Mouse (Mus musculus) urinary bladder, postnatal 14 days (tissue): ENCODE results near the gene Adamts1.
A peak's percentile ranks its signal among the peaks of the same experiment; 100 is the strongest.

Experiments
- DNase-seq: peaks from one replicate; pipeline ENCODE4 v3.0.0; 2021; ENCODE audit warnings: low spot score

Adamts1 gene

DNA sequence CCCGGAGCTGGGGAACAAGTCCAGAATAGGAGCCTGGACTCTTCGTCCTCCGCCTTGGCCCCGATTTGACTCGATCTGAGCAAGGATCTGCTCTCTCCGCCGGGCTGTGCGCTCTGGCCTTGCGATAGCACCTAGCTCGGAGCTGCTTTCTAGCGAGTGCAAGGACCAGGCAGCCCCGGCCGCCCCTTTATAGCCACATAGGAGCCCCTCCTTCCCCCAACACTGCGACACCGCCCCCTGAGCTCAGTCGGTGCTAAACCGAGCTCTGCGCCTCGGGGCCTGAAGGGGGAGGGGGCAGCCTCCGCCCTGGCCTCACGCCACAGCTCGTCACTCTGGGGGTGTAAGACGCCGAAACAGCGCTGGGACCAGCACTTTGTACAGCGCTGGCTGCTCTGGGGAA, at the start of gene Adamts1:
TSS of gene Adamts1 (minus strand) at position 160 of the 400 bp plus-strand sequence.
- DNase-seq: peak; percentile 89

DNA sequence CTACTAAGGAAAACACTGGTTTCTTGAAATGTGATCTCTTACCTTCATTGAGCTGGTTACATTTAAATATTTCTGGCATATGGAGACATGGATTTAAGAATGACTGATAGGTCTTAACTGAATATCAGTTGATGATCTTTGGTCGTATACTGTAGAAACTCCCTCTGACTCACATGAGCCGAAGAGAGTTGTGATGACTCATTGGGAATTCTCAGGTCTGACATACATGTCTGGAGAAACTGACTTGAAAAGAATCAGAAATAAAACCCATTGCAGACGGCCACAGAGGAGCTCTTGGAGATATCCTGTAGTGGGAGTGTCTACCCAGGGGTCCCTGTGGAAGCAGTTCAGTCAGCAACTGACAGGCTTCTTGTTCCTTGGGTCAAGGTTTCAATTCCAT, 24.2 kb upstream of the Adamts1 start:
- no peak for DNase-seq

DNA sequence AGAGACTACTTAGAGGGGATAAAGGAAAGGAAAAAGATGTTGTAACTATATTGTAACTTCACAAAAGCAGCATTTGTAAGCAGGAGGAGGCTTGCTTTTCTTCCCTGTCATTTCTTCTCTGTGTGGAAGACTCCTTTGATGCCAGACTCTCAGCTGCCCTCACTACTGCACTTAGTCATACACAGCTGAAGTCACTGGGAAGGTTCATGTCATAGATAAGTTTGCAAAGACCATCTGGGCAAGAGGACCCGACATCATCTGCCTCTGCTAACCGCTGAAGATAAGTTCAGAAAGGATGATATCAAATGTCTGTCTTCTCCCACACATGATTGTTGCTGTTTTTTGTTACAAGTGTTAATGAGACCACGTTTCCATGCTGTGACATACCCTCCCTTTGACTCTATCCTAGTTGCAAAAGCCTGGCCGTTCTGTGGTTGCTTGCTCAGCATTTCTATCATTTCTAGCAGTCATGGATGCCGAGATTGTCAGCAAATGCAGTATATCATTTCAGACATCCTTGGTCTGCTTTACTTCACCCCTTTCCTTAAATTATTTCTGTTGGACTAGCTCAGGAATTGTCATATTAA, 19.5 kb upstream of the Adamts1 start:
- no peak for DNase-seq

DNA sequence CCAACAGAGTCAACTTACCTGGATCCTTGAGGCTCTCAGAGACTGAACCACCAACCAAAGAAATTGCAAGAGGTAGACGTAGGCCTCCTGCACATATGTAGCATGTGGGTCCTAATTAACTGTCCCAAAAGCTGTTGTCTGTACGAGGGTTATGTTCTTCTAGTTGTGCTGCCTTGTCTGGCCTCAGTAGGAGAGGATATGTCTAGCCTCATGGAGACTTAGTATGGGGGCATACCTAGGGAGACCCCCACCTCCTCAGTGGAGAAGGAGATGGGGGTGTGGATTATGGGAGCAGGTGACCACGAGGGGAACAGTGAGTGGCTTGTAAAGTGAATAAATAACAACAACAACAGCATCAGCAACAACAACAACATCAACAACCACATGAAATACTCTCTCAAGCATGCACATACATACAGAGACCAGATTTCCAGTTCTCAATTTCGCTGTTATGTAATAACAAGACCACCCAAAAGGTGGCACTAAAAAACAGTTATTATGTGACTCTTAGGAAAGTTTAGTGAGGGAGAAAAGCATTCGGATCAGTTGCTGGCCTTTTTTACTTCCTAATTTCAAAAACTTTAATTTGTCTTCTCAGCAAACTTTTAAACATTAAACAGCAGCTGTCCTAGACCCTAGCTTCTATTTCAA, 17.0 kb upstream of the Adamts1 start:
- no peak for DNase-seq

DNA sequence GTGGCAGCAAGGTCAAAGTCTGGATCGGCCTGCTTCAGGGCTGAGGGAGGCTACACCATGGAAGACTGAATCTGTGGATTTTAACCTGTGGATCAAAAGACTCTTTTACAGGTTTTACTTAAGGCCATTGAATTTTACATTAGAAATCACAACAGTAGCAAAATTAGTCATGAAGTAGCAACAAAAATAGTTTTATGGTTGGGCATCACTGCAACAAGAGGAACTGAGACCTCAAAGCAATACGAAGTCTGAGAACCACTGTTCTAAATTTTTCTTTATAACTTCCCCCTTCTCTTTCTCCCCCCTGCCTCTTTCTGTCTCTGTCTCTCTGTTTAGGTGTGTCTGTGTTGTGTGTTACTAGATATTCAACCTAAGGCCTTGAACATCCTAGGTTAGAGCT, 11.2 kb upstream of the Adamts1 start:
- no peak for DNase-seq

DNA sequence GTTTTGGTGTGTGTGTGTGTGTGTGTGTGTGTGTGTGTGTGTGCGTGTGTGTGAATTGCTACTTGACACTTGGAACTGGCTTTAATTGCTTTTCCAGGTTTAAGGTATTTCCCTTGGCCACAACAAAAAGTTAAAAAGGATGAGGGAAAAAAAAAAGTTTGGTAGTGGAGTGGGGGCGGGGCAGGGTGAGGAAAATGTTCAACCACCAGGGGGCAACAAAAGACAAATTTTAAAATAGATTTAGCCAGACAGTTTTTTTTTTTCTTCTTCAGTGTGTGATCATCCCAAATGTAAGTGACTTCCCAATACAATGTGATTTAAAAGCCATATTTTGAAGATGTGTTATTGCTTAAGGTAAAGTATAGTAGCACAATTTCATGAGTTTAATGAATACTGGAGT, 4.7 kb upstream of the Adamts1 start:
- DNase-seq: peak; percentile 60

DNA sequence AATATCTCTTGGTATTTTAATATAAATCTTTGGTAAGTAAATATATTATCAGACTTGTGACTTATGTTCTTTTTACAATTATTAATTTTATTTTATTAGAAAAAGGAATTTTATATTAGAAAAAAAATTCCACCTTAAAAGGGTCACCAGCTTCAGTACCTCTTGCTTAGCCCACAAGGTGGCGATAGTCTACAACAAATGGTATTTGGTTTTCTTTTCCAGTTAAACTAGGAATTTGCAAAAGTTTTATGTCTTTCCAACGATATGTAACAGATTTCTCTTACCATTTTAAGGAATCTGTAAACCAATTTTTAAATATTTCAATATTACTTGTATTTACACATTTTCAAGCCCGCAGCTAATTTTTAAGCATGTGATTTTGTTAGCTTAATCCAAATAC, 4.2 kb upstream of the Adamts1 start:
- peak; percentile 76 for DNase-seq

DNA sequence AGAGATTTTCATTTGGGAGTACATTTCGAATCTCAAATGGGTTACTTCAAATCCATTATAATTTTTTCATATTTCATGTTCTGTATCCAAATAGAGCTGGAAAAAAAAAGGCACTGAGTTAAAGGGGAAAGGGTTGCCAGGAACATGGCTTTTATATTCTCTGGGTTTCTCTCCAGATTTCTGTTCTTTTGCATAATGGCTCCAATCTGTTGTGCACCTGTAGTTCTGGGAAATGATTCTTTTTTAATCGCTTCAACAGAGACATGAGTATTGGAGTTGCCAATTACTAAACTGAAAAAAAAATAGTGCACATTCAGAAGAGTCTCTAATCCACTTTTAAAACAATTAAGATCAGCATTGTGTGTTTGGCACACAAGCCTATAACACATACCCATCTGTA, 2.7 kb upstream of the Adamts1 start:
- no peak for DNase-seq

DNA sequence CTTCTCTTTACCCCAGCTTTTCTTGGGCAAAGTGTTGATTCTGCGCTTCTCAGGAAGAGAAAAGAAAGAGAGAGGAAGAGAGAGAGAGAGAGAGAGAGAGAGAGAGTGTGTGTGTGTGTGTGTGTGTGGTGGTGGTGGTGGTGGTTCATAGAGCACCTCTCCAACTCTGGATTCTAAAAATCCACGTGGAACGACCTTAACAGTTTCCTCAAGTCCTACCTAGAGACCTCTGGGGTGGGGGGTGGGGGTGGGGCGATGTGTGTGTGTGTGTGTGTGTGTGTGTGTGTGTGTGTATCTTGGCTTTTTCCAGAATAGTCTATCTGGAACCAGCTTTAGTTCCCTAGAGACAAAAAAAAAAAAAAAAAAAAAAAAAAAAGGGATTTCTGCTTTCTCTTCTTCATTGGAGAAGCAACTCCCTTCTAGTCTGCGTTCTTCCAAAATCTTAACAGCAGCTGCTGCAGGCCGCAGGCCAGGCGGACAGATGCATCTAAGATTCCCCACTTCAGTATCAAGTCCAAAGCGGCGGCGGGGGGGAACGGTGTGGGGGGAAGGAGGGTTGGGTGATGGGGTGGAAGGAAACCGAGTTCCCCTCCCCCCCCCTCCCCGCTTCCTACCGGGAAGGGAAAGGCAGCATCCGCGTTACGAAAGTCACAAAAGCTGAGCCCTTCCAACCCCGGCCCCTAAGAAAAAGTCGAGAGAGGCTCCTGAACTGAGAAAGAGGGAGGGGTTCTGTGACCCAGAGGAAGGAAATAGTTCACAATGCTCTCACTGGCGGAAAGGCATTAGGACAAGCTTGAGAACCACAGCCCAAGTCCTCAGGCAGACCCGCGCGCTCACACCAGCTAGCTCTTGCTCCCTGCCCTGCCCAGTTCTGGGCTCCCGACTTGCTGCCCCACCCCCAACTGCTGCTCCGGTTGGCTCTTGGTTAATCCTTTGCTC, 969 bp upstream of the Adamts1 start:
- peak; percentile 87 for DNase-seq

DNA sequence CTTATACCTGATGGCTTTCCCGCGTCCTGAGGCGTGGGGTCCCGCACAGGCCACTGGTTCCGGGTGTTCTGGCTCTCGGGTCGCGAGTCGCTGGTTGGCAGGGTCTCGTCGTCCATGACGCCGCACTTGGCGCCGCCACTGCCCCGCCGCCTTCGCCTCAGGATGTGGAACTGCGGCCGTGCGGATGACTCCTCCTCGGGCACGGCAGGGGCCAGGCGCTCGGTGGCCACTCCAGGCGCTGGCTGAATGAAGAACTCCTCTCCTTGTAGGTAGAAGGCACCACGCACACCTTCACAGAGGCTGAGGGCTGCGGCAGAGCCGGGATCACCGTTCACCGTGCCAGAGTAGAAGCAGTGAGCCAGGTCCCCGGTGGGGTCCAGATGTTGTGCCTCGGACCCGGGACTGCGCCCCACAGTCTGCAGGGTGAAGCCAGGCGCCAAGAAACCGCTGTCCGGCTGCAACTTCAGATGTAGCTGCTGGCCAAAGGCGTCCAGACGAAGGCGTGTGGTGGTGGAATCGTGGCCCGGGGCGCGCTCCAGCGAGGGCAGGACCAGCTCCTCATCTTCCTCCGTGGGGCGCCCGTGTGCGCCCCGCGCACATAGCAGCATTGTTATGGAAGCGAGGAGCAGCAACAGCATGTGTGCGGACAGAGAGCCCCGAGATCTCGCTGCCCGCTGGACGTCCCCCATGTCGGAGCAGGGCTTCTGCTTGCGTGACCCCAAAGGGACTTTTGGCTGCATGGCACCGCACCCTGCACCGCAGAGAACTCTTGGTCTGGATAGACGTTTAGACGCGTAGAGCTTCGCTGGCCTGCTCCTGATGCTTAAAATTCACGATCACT, 722 bp downstream of the Adamts1 start:
- DNase-seq: peak; percentile 45

DNA sequence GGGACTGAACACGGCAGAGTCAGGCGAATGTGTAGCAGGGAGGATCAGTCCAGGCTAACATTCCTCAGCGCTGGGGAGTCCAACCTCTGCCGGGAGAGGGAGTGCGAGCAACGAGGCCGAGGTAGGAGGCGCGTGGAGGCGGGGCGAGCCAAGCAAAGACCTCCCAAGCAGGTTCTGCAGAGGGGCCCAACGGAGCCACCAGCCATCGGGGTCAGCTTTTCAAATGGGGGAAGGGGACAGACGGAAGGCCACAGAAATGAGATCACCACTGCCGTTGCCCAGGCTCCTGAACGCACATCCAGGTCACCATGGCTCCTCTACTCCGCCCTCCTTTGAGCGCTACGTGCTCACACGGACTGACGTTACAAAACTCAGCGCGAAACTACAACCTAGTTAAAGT, 1.7 kb downstream of the Adamts1 start:
- DNase-seq: peak; percentile 82

DNA sequence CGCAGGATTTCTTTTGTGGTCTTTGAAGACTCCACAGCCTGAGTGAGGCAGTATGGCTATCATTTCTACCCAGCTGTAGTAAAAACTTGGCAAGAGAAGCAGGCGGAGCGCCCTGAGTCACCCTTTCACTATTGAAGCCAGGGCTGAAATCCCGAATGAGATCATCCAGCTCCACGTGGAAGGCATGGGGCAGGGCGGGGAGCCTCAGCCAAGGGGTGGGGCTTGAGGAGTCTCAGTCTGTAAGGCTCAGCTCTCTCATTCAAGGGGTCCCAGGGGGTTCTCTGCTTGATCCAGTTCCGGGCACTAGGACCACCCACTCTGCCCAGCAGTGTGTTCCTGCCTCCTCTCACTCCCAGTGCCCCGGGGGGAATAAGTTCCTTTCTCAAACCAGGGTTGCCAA, 2.2 kb downstream of the Adamts1 start:
- DNase-seq: peak; percentile 92

DNA sequence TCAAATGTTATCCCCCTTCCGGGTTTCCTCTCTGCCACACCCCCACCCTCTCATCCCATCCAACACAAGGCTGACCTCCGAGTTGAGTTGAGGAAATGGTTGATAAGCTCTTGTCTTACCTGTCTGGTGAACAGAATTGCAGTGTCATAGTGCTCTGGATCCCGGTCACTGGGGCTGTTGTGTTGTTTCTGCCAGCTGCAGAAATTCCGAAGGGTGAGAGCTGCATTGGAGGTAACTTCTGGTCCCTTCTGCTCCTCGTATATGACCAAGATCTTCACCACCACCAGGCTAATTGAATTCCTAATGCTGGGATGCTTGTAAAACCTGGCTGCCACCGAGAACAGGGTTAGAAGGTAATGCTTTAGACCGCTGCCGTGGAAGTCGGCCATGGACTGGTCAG, 2.9 kb downstream of the Adamts1 start:
- no peak for DNase-seq

DNA sequence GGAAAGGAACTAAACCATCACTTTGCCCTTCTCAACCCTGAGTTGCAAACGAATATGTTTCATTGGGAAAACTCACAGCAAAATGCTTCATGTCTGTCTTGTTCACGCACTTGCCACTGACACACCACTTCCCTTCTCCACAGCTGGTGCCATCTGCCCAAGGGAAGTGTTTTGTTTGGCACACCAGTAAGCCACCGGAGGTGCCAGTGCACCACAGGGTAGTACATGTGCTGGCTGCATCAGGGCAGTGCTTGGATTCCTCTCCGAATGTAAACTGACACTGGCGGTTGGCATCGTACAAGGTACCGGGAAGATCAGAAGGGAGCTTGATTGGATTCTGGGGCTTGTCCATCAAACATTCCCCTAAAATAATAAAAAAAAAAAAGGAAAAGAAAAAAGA, 4.6 kb downstream of the Adamts1 start:
- no peak for DNase-seq

DNA sequence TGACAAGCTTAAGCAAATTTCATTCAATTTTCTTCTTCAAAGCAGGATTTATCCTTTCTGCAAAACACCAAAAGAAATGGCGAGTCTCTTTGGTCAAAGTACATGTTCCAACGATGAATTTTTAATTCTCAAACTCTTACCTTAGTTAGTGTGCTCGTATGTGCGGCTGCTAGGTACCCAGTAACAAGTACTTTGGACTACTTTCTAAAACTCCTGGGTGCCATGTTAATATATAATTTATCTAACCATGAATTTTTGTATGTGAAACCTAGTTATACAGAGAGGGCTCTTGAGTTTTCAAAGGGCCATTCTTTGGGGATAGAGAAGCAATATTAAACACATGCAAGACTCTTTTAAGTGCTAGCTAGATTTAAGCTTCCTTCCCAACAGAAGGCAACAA, 5.8 kb downstream of the Adamts1 start:
- no peak for DNase-seq

DNA sequence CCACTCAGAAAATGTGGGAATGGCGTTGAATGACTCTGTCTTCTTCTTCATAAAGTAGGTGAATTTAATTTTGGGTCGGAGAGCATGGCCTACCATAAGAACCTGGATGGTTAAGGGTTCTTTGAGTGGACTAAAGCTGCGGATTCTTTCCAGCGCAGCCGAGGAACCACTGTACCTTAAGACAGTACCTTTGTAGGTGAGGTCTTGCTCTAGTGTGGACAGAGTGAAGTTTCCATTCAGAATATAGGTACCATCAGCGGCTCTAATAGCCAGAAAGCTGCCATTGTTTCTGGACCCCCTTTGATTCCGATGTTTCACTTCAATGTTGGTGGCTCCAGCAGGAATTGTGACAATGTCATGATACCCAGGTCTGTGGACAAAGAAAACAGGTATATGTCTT, 7.2 kb downstream of the Adamts1 start:
- no peak for DNase-seq

DNA sequence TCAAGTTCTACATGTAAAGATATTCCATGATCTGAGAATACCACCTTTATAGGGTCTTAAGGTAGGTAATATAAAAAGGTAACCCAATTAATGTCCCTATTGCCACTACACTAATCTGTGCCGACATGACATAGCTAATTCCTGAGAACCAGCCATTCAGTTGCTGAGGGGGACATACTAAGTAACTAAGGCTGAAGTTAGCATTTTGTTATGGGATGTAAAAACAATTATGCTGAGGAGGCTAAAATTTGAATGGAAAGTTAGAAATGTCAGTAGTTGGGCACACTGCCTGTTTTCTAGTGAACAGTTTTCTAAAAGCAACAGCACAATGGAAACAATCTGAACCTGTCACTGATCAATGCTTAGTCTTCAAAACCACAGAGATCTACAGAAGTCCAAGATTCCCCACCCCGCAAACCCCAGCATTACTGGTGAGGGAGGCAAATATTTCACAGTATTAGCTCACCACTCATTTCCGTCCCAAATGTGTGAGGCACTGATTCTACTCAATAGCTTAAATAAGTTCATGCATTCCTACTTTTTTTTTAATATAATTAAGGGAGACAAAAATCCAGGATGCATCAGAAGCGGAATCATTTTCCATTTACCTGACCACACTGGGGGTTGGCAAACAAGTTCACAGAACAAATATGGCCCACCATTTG, 9.6 kb downstream of the Adamts1 start:
- no peak for DNase-seq

DNA sequence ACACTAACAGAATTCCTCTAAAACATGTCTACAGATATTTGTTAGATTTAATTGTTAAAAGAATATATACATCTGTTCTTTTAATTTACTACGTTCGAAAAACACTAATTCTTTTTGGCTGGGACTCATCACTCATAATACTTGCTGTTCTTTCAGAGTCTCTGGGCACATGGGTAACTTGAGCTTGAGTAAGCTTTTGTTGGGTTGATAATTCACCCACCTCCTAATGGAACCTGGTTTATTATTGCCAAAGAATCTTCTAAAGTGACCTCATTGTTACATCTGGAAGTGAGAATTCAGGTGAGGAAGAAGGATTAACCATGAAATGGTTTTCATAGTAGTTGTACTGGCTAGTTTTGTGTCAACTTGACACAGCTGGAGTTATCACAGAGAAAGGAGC, 21.8 kb downstream of the Adamts1 start:
- DNase-seq: no peak

DNA sequence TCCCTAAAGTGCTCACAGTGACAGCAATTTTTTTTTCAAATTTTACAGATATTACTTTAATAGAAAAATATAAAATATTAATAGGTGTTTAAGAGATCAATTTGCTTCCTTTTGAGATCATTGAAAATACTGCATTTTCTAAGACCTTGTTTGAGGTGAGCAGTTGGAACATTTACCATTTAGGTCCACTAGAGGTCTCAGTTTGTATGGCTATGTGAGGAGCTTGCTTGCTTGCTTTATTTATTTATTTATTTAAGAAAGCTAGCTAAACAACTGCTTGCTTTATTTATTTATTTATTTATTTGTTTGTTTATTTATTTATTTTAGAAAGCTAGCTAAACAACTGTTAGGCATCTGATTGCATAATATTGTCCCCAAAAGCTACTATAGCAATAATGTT, 23.1 kb downstream of the Adamts1 start:
- no peak for DNase-seq

DNA sequence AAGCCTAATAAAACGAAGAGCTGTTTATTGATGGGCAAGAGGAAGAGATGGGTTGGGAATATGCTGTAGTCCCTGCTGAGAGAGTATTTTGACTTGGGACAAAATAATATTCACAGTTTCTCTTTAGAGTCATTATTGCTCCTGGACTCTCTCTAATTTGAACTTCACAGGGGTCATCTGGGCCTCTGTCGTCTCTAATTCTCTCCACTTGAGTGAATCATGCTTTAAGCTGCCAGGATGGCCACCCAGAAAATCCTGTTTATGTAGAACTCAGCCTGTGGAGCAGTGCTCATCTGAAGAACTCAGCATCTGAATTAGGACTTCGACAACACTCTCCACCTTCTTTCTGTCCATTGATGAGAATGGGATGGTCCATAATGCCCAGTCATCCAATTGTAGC, 30.6 kb downstream of the Adamts1 start:
- DNase-seq: no peak

DNA sequence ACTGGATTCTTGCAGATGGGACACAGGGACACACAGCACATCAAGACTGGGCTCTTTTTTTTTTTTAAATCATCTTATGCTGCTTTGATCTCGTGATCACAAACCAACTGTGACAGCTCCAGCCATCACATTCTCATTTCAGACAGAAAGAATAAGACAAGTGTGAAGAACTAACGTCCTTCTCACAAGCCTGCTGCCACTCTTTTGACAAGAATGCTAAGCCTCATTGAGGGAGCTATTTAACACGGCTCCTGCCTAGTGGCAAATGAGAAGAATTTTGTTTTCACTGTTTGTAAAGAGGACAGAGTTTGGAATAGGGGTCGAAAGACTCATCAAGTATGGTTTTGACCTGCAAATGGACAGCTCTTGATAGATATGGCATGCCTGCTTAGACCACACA, 35.6 kb downstream of the Adamts1 start:
- no peak for DNase-seq

DNA sequence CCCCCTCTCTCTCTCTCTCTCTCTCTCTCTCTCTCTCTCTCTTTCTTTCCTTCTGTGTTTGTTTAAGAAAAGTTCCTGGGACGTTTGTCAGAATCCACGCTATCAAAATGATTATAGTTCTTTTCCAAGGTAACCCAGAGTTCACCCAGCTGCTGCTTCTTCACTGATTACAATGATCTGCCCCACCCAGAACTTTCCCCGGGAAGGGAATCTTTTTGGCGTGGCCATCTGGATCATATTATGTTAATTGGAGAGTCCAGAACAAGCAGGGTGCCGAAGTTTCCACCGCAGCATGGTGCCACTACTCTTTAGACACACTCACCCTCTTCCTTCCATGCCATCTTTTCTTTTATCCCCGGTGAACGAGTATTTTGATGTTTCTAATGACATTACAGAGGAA, 37.2 kb downstream of the Adamts1 start:
- DNase-seq: peak; percentile 12
